Mouse (Mus musculus) heart, postnatal 0 days (tissue): ENCODE results near the gene Fpgs. TPM values are rescaled to one million over a fixed set of nuclear protein-coding genes. Genes with fewer than 3 reads are reported as not detected.

ENCODE experiments used
- ATAC-seq: fragments of 200-750 bp; cut with Nextera tagmentation; 2 replicates; pipeline ENCODE4 v1.8.0; 2017; ENCODE audit warnings: low read depth, moderate number of reproducible peaks, moderate library complexity; ENCODE audit not compliant: insufficient read depth
- DNase-seq: peaks from one replicate; pipeline ENCODE4 v3.0.0-alpha.2; 2016; ENCODE audit warnings: low spot score
- H3K27ac ChIP-seq: fragments of 300-500 bp; sonication (generic); 2 replicates; pipeline ENCODE4 v1.5.1; 2014; ENCODE audit warnings: low read depth, mild to moderate bottlenecking
- H3K27me3 ChIP-seq: fragments of 300-500 bp; sonication (generic); 2 replicates; pipeline ENCODE4 v1.6.1; 2014; ENCODE audit warnings: low read length, mixed read lengths; ENCODE audit not compliant: control insufficient read depth, insufficient read depth
- H3K36me3 ChIP-seq: fragments of 300-500 bp; sonication (generic); replicated peaks from 2 replicates; pipeline ENCODE4 v1.6.1; 2014; ENCODE audit warnings: low read length, mixed read lengths; ENCODE audit not compliant: control insufficient read depth, insufficient read depth
- H3K4me1 ChIP-seq: fragments of 300-500 bp; sonication (generic); 2 replicates; pipeline ENCODE4 v1.6.1; 2014; ENCODE audit warnings: antibody characterized with exemption; ENCODE audit not compliant: control insufficient read depth, insufficient read depth
- H3K4me2 ChIP-seq: fragments of 300-500 bp; sonication (generic); 2 replicates; pipeline ENCODE4 v1.6.1; 2014; ENCODE audit warnings: low read depth, mild to moderate bottlenecking, low read length, moderate library complexity
- H3K4me3 ChIP-seq: fragments of 300-500 bp; sonication (generic); 2 replicates; pipeline ENCODE4 v1.5.1; 2014; ENCODE audit warnings: low read depth, low read length
- H3K9ac ChIP-seq: fragments of 300-500 bp; sonication (generic); replicated peaks from 2 replicates; pipeline ENCODE4 v1.6.1; 2014; ENCODE audit warnings: low read depth, low read length, mixed read lengths
- H3K9me3 ChIP-seq: fragments of 300-500 bp; sonication (generic); replicated peaks from 2 replicates; pipeline ENCODE4 v1.6.1; 2016; ENCODE audit warnings: low read length; ENCODE audit not compliant: control insufficient read depth
- CTCF ChIP-seq: IDR thresholded peaks from 2 replicates; pipeline ENCODE4 v1.5.1; 2016; ENCODE audit warnings: antibody characterized with exemption, control low read depth, low read depth
- EP300 ChIP-seq: IDR thresholded peaks from 2 replicates; pipeline ENCODE4 v1.6.1; 2016; ENCODE audit warnings: antibody characterized with exemption, low read depth
- WGBS: fragments of 180-500 bp; shearing (Covaris S2); extraction: QIAGEN DNeasy Blood & Tissue Kit; methylation state at CpG from one replicate; pipeline ENCODE4 v1.1.7; 2014; 5-methylcytosine and 5-hydroxymethylcytosine counted together
- polyA plus RNA-seq: library from polyadenylated mRNA; unstranded; fragments of >200 nt; fragmentation: Nextera tagmentation; extraction: Ambion mirVana; gene quantifications from 2 replicates; pipeline ENCODE4 v1.2.1, GENCODE M21; 2015
- total RNA-seq: library from RNA; depleted of rRNA; stranded (reverse); fragments of >200 nt; gene quantifications from 2 replicates; pipeline ENCODE4 v1.2.3, GENCODE M21; 2014; ENCODE audit warnings: low replicate concordance

The Fpgs gene
- total and polyA plus RNA-seq, 2 experiments from 2014 or later = 10.9 to 13.6 TPM

GRCm38 (mm10) chr2:32668176-32668575, 35.8 kb downstream of the Fpgs start:
- WGBS = 79% methylated on average over 7 of the region's 7 CpGs
- H3K36me3 ChIP-seq = peaks cover 30% of the 10 kb centered on the region

GRCm38 (mm10) chr2:32667775-32668174, 36.2 kb downstream of the Fpgs start:
- Histone ChIP-seq H3K27ac (peak overlapping the region; percentile 61), H3K9ac (0 out of 2 replicates have a peak overlapping the region, but pooled peaks have one; percentile 19), H3K4me2 (no peak overlapping the region), H3K9me3 (no peaks in the 10 kb centered on the region), H3K4me1 (peaks cover 8% of the 10 kb centered on the region; the same call in 1 of the 2 replicates), H3K36me3 (peaks cover 26% of the 10 kb centered on the region), H3K27me3 (no peaks in the 10 kb centered on the region), H3K4me3 (no peak overlapping the region)
- peak; percentile 70 for DNase-seq
- TF ChIP-seq CTCF = no peak
- 18% methylated on average over 11 of the region's 11 CpGs for WGBS
- peak; percentile 69 for ATAC-seq

More at GRCm38 (mm10) chr2:32668176-32668575, 35.8 kb downstream of the Fpgs start:
- Histone ChIP-seq H3K27ac (peak overlapping the region; percentile 61), H3K9ac (no peak overlapping the region), H3K4me3 (no peak overlapping the region), H3K27me3 (no peaks in the 10 kb centered on the region), H3K4me2 (no peak overlapping the region), H3K4me1 (peaks cover 8% of the 10 kb centered on the region; the same call in 1 of the 2 replicates), H3K9me3 (no peaks in the 10 kb centered on the region)
- TF ChIP-seq EP300 = no peak
- TF ChIP-seq CTCF = no peak
- ATAC-seq (no peak), DNase-seq (no peak)

GRCm38 (mm10) chr2:32665853-32666252, 38.1 kb downstream of the Fpgs start:
- no peak for ATAC-seq
- Histone ChIP-seq H3K27ac (peak overlapping the region; percentile 60), H3K9me3 (no peaks in the 10 kb centered on the region), H3K4me1 (peaks cover 25% of the 10 kb centered on the region), H3K27me3 (no peaks in the 10 kb centered on the region), H3K36me3 (peaks cover 9% of the 10 kb centered on the region), H3K4me3 (no peak overlapping the region), H3K4me2 (no peak overlapping the region), H3K9ac (no peak overlapping the region)
- DNase-seq = no peak
- TF ChIP-seq EP300 (no peak), CTCF (no peak)
- 69% methylated on average over 6 of the region's 6 CpGs for WGBS

GRCm38 (mm10) chr2:32665345-32665744, 38.6 kb downstream of the Fpgs start:
- TF ChIP-seq CTCF (no peak), EP300 (no peak)
- H3K27ac ChIP-seq = peak overlapping the region; percentile 60
- H3K9ac ChIP-seq = 0 out of 2 replicates have a peak overlapping the region, but pooled peaks have one; percentile 14
- WGBS = 64% methylated on average over 8 of the region's 8 CpGs
- H3K4me3 ChIP-seq = no peak overlapping the region
- H3K9me3 ChIP-seq = no peaks in the 10 kb centered on the region
- no peak overlapping the region for H3K4me2 ChIP-seq
- DNase-seq (no peak), ATAC-seq (no peak)
- H3K36me3 ChIP-seq = peaks cover 9% of the 10 kb centered on the region
- H3K27me3 ChIP-seq = no peaks in the 10 kb centered on the region
- H3K4me1 ChIP-seq = peaks cover 26% of the 10 kb centered on the region

GRCm38 (mm10) chr2:32662291-32662690, 41.7 kb downstream of the Fpgs start:
- TF ChIP-seq CTCF (no peak), EP300 (no peak)
- peaks cover 26% of the 10 kb centered on the region for H3K4me1 ChIP-seq
- H3K9ac ChIP-seq = no peak overlapping the region

More at GRCm38 (mm10) chr2:32662291-32662690, 41.7 kb downstream of the Fpgs start:
- H3K27me3 ChIP-seq = no peaks in the 10 kb centered on the region
- peak overlapping the region; percentile 54 for H3K27ac ChIP-seq
- peaks cover 17% of the 10 kb centered on the region; the same call in 1 of the 2 replicates for H3K36me3 ChIP-seq
- WGBS = 42% methylated on average over 5 of the region's 5 CpGs
- no peak overlapping the region for H3K4me2 ChIP-seq
- ATAC-seq (no peak), DNase-seq (no peak)
- no peaks in the 10 kb centered on the region for H3K9me3 ChIP-seq
- H3K4me3 ChIP-seq = no peak overlapping the region
